Mouse (Mus musculus): ENCODE data around the gene Gm8978. TPM values are rescaled to one million over a fixed set of nuclear protein-coding genes. Genes with fewer than 3 reads are reported as not detected.
"Not testable (repeated sequence)": the region's sequence is repeated elsewhere in the genome, so short reads cannot be mapped to it uniquely, and the experiment has no call there.

Gm8978 gene
- total RNA-seq (2021): not detected

- DNase-seq: not testable (repeated sequence)
Measured at GRCm38 (mm10) chr19:33625152-33625551, at the start of gene Gm8978. TSS of gene Gm8978 (minus strand) at chr19:33625252.

GRCm38 (mm10) chr19:33589626-33590302 is 35.3 kb downstream of the Gm8978 start:
- peak; percentile 47 to 66 for DNase-seq

DNA sequence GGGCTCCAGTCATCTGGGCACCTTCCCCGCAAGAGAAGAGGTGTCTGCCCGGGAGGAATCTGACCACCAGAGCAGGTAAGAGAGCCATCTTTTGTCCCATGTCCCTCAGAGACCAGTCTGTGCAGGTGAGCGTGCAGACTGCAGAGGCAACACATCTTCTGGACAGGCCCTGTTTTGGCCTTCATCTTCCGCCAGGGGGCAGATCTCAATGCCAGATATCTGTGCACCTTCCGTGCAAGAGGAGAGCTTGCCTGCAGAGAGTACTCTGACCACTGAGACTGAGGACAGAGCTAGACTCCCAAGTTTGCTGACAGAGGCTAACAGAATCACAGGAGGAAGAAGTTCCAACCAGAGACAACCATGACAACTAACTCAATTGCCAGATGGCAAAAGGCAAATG is 56.5 kb downstream of the Gm8978 start:
- DNase-seq: not testable (repeated sequence)

Small RNA genes within 50 kb of the gene (microRNA-seq; reads per million reads assigned to microRNA genes)
- 0 reads per million in 2 experiments for gene Gm27440

Other genes with a start within 250 kb of the Gm8978 start
- 1 to 10 TPM; 1.5 TPM for gene Rnls, start 233.0 kb downstream of the Gm8978 start, total RNA-seq (2021)
- under 1 TPM in 1 of 2 experiments, not detected in 1; 0.20 TPM for gene Lipo4, start 107.5 kb downstream of the Gm8978 start, total RNA-seq (2021)
- gene Lipo2, start 126.1 kb upstream of the Gm8978 start, total RNA-seq (2021): under 1 TPM; 0.17 to 0.23 TPM
- 1 to 10 TPM; 4.6 to 4.7 TPM for gene Lipo3, start 136.7 kb upstream of the Gm8978 start, total RNA-seq (2021)
- gene Lipo1, start 162.2 kb upstream of the Gm8978 start, total RNA-seq (2021): not detected